Mouse (Mus musculus): ENCODE data around the gene Galns. TPM values are rescaled to one million over a fixed set of nuclear protein-coding genes. Genes with fewer than 3 reads are reported as not detected.
A peak's percentile ranks its signal among the peaks of the same experiment; 100 is the strongest.

The Galns gene
- total RNA-seq, 2 experiments from 2014 or later, result 11.8 to 13.9 TPM

DNA sequence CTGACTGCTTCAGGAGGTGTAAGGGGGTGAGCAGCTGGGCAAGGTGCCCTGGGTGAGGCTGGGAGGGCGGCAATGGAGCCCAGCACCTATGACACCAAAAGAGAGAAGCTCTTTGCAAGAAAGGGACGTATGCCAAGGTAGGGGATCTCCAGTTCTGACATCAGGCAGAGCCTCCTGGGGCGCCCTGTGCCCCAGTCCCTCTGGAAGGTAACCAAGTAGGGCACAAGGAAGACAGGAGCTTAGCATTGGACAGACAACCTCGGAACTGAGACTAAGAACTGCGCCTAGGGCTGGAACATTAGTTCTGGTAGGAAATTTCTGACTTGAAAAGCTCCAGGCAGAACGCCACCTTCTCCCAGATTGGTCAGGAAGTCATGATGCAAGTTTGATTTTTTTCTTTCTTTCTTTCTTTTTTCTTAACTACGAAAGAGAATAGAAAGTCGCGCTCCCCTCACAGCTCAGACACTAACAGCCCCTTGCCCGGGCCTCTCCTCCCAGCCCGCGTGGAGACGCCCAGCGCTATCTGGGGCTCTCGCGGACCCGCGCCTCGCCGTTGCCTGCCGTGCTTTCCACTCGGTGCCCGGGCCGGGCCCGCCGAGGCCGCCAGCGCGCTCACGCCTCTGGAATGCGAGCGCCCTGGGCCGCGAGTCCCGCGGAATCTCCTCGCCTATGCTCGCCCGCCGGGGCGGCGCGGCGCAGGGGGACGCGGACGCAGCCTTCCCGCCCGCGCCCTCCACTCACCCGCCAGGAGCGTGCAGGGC, 60.8 kb downstream of the Galns start:
- H3K27ac ChIP-seq, result peak overlapping the region; percentile 46; the same call in 1 of the 2 replicates
- no peak for TF ChIP-seq CTCF (conservative IDR thresholded peaks at IDR 0.05)
- DNase-seq (ENCODE audit: low spot score in 2 of 2), result no peak
- peak overlapping the region; percentile 46 for H3K4me3 ChIP-seq

DNA sequence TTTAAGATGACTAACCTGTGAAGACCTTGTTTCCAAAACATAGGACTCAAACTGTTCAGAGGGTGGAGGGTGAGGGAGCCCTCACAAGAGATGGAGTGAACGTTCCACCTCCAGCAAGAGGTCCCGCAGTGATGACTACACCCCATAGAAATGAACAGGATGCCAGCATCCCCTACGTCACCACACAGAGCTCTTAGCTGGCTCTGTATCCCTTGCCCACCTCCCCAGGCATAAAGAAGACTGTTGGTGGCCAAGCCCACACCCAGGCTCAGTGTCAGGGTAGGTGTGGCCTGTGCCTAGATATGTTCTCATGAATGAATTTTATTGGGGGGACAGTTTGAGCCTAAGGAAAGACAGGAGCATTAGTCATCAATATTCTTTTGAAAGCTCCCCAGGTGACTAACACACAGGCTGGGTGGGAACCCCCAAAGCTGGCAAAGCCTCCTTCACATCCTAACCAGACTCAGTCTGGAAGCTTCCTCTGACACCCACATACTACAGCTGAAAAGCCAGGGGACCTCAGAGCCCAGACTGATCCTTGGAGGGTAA, 62.3 kb downstream of the Galns start:
- no peak for DNase-seq (ENCODE audit: low spot score in 2 of 2)
- Histone ChIP-seq H3K4me3 (no peak overlapping the region), H3K27ac (no peak overlapping the region)
- no peak for TF ChIP-seq CTCF (conservative IDR thresholded peaks at IDR 0.05)

DNA sequence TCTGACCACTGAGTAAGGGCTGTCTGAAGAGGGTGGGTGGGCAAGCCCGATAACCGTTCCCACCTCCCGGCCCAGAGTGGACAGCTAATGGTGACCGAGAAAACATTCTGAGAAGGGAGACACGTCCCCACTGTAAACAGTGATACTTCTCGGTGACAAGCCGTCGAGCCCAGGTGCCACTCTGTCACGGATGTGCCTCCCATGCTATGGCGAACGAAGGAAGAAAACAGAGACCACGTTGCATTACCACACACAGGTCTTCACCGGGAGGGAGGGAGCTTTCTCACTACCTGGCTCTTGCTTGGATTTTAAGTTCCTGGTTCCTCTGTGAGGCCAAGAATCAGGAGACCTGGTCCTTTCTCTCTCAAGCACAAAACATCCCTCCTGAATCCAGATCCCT, 62.9 kb downstream of the Galns start:
- no peak for TF ChIP-seq CTCF (conservative IDR thresholded peaks at IDR 0.05)
- DNase-seq (ENCODE audit: low spot score in 2 of 2), result no peak
- Histone ChIP-seq H3K27ac (no peak overlapping the region), H3K4me3 (no peak overlapping the region)

DNA sequence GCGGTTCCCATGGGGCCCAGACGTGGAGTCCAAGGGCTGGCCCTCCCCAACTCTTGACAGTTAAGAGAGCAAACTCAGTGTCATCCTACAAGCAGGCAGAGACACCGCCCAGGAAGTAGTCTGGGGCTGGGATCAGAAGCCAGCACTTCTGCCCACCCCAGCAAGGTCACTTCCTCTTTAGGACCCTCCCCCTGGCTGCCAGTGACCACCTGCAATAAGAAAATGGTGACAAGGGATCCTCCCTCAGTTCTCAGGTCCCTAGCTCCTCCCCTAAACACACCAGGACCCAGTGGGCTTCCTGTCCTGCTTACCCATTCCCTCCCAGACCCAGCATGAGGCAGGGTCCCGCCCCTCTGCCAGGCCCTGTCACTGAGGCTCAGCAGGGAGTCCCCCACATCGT, 63.4 kb downstream of the Galns start:
- TF ChIP-seq CTCF (conservative IDR thresholded peaks at IDR 0.05), result no peak
- no peak for DNase-seq (ENCODE audit: low spot score in 2 of 2)

DNA sequence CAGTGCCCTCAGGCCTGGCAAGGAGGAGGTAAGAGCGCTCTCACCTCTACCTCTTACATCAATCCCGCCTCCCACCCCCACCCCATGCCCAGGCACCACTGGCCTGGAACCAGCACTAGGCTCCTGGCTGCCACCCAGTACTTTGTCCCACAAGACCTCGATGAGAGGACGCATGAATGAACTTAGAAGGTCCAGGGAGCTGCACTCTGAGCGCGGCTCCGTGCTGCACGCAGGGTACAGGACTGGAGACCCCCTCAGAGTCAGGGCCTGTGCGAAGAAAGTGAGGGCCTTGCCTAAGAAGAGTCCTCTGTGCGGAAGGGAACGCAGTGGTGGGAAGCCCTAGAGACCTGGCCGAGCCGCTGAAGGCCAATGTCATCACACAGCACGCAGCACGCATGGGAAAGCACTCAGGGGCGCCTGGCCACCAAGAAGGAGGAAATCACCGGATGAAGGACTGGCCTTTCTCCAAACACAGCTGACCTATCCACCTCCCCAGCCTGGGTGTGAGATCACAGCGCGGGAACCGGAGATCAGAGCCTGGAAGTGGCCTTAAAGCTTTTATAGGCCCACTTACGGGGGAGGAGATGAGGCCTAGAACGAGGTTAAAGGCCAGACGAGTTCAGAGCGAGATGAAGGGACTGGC, 64.3 kb downstream of the Galns start:
- H3K27ac ChIP-seq, result no peak overlapping the region
- no peak for TF ChIP-seq CTCF (conservative IDR thresholded peaks at IDR 0.05)
- no peak for DNase-seq (ENCODE audit: low spot score in 2 of 2)

More for the DNA sequence above, 63.4 kb downstream of the Galns start:
- no peak overlapping the region for H3K27ac ChIP-seq
- H3K4me3 ChIP-seq, result no peak overlapping the region

DNA sequence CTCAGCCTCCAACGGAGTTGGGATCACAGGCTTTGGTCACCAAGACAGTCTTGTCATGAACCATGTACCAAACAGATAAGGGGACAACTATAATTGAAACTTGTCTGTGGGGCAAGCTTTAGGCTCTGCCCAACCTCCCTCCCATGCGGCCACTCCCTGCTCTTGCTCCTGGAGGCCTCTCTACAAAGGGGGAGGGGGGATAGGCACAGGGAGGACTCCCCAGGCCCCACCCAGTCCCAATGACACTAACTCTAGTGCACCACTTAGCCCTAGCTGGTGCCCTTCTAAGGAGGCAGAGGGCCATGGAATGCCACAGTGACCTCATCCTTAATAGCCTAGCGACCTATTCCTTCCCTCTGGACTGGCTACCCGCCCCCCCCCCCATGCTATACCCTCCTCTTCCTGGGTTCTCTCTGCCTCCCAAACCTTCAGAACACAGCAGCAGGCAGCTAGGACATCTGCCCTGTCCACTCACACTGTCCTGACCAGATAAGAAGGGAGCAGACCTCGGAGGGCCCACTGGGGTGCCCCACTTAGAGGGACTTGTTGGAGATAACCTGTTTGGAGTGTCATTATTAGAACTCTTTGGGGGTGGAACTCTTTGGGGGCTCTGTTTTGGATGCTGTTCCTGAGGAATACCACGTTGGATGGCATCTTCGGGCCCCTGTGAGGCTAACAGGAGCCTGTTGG, 65.1 kb downstream of the Galns start:
- Histone ChIP-seq H3K4me3 (no peak overlapping the region), H3K27ac (no peak overlapping the region)
- TF ChIP-seq CTCF (conservative IDR thresholded peaks at IDR 0.05), result no peak
- no peak for DNase-seq (ENCODE audit: low spot score in 2 of 2)

More for the DNA sequence above, 64.3 kb downstream of the Galns start:
- H3K4me3 ChIP-seq, result no peak overlapping the region

DNA sequence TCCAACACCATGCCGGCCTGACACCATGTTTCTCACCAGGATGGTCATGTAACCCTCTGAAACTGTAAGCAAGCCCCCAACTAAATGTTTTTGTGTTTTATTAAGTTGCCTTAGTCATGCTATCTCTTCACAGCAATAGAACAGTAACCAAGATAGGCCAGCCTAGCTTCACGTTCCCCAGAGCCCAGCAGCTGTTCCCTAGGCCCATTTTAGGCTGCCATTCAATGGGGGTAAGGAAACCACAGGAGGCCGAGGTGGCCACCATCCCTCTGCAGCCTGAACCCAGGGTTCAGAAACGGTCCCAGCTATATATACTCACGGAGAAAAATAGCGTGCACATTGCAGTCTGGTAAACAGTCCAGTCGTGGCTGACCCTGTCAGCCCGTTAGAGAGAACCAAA, 67.1 kb downstream of the Galns start:
- Histone ChIP-seq H3K4me3 (no peak overlapping the region), H3K27ac (no peak overlapping the region)
- DNase-seq (ENCODE audit: low spot score in 2 of 2), result no peak
- no peak for TF ChIP-seq CTCF (conservative IDR thresholded peaks at IDR 0.05)

DNA sequence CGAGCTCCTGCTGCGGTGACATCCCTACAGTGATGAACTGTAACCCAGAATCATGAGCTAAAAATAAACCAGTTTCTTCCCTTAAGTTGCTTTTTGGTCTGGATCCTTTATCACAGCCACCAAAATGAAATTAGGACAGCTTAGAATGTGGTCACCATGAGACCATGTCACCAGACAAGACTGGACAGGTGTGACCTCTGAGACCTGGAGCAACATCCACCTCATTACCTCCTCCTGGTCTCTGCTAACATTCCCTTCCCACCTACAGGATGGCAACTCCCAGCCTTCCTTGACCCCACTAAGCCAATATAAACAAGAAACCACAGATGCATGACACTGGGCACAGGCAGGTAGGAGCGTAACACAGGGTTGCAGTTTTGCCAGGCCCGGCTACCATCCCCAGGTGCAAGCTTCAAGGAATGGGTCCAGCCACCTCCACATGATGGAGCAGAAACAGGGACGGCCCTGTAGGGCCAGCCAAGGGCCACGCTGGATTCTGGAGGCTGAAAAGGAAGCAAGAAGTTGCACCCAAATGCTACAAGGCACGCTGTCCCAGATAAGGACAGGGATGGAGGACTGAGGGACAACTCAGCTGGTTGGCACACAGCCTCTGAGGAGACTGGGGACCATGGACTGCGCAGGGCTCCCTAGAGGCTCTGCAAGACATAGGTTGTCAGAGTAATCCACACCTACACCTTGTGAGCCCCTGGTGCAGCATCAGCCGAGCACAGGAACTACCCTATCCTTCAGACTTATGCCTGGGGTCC, 72.8 kb downstream of the Galns start:
- Histone ChIP-seq H3K27ac (no peak overlapping the region), H3K4me3 (no peak overlapping the region)
- no peak for DNase-seq (ENCODE audit: low spot score in 2 of 2)
- no peak for TF ChIP-seq CTCF (conservative IDR thresholded peaks at IDR 0.05)

DNA sequence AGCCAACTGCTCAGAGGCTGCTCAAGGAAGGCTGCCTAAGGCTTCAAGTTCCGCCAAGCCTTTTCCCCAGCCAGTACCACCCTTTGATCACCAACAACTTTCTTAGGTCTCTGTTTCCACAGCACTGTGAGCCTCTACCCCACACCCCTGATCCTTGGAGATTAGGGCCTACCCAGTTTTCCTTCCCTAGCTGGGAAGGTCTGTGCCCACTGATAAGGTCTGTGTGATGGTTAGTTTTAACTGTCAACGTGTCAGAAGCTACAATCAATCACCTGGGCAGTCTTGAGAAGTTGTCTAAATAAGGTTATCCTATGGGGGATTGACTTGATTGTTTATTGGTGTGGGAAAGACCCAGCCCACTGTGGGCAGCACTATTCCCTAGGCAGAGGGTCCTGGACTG, 73.5 kb downstream of the Galns start:
- no peak for DNase-seq (ENCODE audit: low spot score in 2 of 2)
- no peak for TF ChIP-seq CTCF (conservative IDR thresholded peaks at IDR 0.05)

DNA sequence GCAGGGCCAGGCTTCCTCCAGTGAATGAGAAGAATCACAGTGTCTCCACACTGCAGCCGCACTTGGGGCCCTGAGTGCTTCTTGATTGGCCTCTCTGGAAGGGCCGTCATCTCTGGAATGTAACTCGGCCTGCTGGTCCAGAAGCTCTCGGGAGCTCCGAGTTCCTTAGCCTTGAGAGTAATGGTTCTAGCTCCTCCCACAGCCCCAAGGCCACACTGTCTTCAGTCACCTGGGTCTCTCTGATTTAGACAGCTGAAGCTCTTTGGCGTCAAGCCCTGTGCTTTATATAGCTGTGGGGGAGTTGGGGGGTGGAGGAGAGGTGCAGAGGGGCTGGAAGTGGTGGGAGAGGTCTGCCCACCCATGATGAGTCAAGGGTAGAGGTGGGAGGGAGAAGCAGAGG, 74.2 kb downstream of the Galns start:
- Histone ChIP-seq H3K4me3 (no peak overlapping the region), H3K27ac (no peak overlapping the region)
- TF ChIP-seq CTCF (conservative IDR thresholded peaks at IDR 0.05), result no peak
- no peak for DNase-seq (ENCODE audit: low spot score in 2 of 2)

More for the DNA sequence above, 73.5 kb downstream of the Galns start:
- Histone ChIP-seq H3K4me3 (no peak overlapping the region), H3K27ac (no peak overlapping the region)

DNA sequence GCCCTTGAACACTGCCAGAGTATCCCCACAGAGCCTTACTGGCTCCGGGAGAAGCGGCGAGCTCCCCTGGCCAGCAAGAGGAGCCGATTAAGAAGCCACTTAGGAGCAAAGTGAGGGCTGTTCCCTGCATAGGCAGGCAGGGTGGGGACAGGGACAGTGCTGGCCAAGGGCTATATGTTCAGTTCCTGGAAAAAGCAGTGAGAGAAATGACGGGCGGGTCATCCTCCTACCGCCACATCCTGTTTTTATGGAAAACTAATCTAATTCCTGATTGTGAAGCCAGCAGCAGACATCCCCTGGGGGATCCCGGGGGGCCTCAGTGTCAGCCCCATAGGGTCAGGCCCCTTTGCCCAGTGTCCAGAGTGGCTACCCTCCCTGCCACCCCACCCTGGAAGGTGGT, 80.0 kb downstream of the Galns start:
- DNase-seq (ENCODE audit: low spot score in 2 of 2), result no peak
- TF ChIP-seq CTCF (conservative IDR thresholded peaks at IDR 0.05), result no peak
- Histone ChIP-seq H3K4me3 (no peak overlapping the region), H3K27ac (no peak overlapping the region)

DNA sequence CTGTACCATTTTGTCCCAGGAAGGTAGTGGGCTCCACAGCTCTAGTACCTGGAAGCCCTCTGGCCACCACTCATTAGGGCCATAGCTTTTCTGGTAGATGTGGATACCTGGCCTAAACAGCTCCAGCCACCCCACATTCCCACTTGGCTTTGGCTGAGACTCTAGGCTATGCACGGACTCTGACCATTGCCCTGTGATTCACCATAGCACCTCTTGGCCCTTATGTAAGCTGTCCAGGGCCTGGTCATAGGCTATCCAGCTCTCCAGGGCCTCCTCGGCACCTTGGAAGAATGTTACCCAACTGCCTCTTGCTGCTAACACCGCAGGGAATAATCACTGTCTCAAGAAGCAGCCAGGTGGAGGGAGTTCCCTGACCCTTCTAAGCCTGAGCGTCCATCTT, 82.1 kb downstream of the Galns start:
- no peak for DNase-seq (ENCODE audit: low spot score in 2 of 2)
- no peak for TF ChIP-seq CTCF (conservative IDR thresholded peaks at IDR 0.05)
- Histone ChIP-seq H3K4me3 (no peak overlapping the region), H3K27ac (no peak overlapping the region)

Small RNA genes within 50 kb of the gene (microRNA-seq; reads per million reads assigned to microRNA genes)
- 0 reads per million in 2 experiments for gene Mir6396

Other genes starting within 250 kb of the Galns start
- gene Zc3h18, start 234.9 kb downstream of the Galns start, total RNA-seq (2021), result 10 to 100 TPM; 39.2 to 40.2 TPM
- gene Il17c, start 189.4 kb downstream of the Galns start, total RNA-seq (2021), result not detected
- 10 to 100 TPM in 1 of 2 experiments, 1 to 10 TPM in 1; 10.0 to 10.7 TPM for gene Cyba, start 178.5 kb downstream of the Galns start, total RNA-seq (2021)
- 10 to 100 TPM; 16.7 to 17.6 TPM for gene Mvd, start 168.0 kb downstream of the Galns start, total RNA-seq (2021)
- not detected for gene Snai3, start 150.7 kb downstream of the Galns start, total RNA-seq (2021)
- gene Rnf166, start 135.4 kb downstream of the Galns start, total RNA-seq (2021), result 10 to 100 TPM; 32.7 to 39.5 TPM
- gene Ctu2, start 135.3 kb downstream of the Galns start, total RNA-seq (2021), result 10 to 100 TPM; 22.8 to 23.7 TPM
- 1 to 10 TPM; 3.1 to 5.5 TPM for gene Piezo1, start 60.1 kb downstream of the Galns start, total RNA-seq (2021)
- gene Cdt1, start 43.4 kb downstream of the Galns start, total RNA-seq (2021), result 1 to 10 TPM; 1.3 to 1.6 TPM
- gene Aprt, start 34.6 kb downstream of the Galns start, total RNA-seq (2021), result 10 to 100 TPM; 60.7 to 62.3 TPM
- gene Trappc2l, start 177 bp upstream of the Galns start, total RNA-seq (2021), result 10 to 100 TPM; 77.3 to 88.6 TPM
- under 1 TPM in 1 of 2 experiments, not detected in 1; 0.52 TPM for gene Pabpn1l, start 11.3 kb upstream of the Galns start, total RNA-seq (2021)
- gene Cbfa2t3, start 87.6 kb upstream of the Galns start, total RNA-seq (2021), result 10 to 100 TPM; 38.0 to 49.8 TPM
- gene Acsf3, start 164.0 kb upstream of the Galns start, total RNA-seq (2021), result 10 to 100 TPM; 19.2 to 21.7 TPM
- gene Cdh15, start 236.5 kb upstream of the Galns start, total RNA-seq (2021), result under 1 TPM; 0.93 to 1.00 TPM